In the genomic region with DNA sequence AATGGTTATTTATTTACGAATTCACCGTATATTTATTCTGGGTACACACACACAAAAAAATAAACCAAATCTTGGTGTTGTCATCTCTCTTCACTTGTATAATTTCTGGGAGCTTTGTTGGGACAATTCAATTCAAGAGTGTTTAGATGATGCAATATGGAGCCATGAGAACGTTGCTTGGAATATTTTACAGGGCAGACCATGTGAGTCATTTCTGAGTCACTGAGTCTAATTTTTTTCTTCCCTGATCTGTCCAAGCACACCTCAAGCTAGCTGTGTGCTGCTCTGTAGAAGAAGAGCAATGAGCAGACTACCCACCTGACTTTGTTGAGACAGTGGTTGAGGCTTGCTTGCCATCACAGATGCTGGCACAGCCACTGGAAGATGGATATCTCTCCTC, we compare ENCODE assay signal across 15 mouse cellular contexts.
"Had no signal": no experiment of that assay in that cellular context is flagged by ENCODE, and none has a peak within 500 bp of the region (broad histone marks: within the 10 kb centered on the region; RNA-seq: fewer than 3 reads in every experiment).

No protein-coding gene starts in this region.

- H3K4me1 ChIP-seq: liver, embryonic 13.5 days had no signal

- H3K27me3 ChIP-seq: liver, embryonic 13.5 days; midbrain, embryonic 12.5 days; neural tube, embryonic 12.5 days had no signal

- H3K36me3 ChIP-seq: liver, embryonic 13.5 days; midbrain, embryonic 12.5 days; neural tube, embryonic 12.5 days had no signal

- H3K9ac ChIP-seq: liver, embryonic 13.5 days; liver, postnatal 0 days; midbrain, embryonic 12.5 days; neural tube, embryonic 12.5 days had no signal

- ATAC-seq: liver, postnatal 0 days had no signal

- H3K27ac ChIP-seq: kidney, postnatal 0 days; liver, embryonic 13.5 days; midbrain, embryonic 12.5 days; neural tube, embryonic 12.5 days had no signal

- H3K4me2 ChIP-seq: liver, embryonic 13.5 days; midbrain, embryonic 12.5 days; neural tube, embryonic 12.5 days had no signal

- DNase-seq: kidney, adult 8-10 months; kidney, postnatal 36 days; layer of hippocampus, adult 9-11 months; left cerebral cortex, postnatal 4 days; liver; liver, embryonic 13.5 days; liver, postnatal 0 days; retina, postnatal 1 day; right cerebral cortex, postnatal 4 days; spleen, adult 18-20 months; thymus, adult 18-20 months; thymus, postnatal 14 days had no signal

- H3K9me3 ChIP-seq: liver, embryonic 13.5 days; midbrain, embryonic 12.5 days; neural tube, embryonic 12.5 days had no signal

- H3K4me3 ChIP-seq: liver, embryonic 13.5 days; midbrain, embryonic 12.5 days; neural tube, embryonic 12.5 days had no signal
